Mouse (Mus musculus) NIH3T3 (cell line): ENCODE data around the gene Prpf8.

Source experiments
- DNase-seq: peaks from one replicate; pipeline ENCODE4 v3.0.0-alpha.2; 2012; ENCODE audit warnings: low read depth

Gene Prpf8

DNA sequence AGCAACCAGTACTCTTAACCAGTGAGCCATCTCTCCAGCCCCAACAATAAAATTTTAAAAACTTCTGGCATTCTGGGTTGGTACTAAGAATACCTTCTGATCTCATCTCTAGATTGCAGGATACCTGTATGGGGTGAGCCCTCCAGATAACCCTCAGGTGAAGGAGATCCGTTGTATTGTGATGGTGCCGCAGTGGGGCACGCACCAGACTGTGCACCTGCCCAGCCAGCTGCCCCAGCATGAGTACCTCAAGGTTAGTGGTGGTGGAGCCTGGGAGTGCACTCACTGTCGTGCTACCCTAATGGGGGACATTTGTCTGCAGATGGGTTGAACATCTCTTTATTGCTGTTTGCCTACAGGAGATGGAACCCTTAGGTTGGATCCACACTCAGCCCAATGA lies 21.5 kb downstream of the Prpf8 start:
- DNase-seq = no peak

DNA sequence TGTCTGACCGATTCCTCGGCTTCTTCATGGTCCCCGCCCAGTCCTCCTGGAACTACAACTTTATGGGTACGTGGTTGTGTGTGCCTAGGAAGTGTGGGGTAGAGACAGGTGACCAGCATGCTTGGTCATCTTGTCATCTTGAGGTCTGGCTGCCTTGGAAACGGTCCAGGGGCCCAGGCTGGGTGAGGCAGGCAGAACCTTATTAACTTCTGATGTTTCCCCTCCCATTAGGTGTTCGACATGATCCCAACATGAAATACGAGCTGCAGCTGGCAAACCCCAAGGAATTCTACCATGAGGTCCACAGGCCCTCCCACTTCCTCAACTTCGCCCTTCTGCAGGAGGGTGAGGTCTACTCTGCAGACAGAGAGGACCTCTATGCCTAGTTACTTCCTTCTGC lies 22.3 kb downstream of the Prpf8 start:
- DNase-seq = peak; percentile 10

DNA sequence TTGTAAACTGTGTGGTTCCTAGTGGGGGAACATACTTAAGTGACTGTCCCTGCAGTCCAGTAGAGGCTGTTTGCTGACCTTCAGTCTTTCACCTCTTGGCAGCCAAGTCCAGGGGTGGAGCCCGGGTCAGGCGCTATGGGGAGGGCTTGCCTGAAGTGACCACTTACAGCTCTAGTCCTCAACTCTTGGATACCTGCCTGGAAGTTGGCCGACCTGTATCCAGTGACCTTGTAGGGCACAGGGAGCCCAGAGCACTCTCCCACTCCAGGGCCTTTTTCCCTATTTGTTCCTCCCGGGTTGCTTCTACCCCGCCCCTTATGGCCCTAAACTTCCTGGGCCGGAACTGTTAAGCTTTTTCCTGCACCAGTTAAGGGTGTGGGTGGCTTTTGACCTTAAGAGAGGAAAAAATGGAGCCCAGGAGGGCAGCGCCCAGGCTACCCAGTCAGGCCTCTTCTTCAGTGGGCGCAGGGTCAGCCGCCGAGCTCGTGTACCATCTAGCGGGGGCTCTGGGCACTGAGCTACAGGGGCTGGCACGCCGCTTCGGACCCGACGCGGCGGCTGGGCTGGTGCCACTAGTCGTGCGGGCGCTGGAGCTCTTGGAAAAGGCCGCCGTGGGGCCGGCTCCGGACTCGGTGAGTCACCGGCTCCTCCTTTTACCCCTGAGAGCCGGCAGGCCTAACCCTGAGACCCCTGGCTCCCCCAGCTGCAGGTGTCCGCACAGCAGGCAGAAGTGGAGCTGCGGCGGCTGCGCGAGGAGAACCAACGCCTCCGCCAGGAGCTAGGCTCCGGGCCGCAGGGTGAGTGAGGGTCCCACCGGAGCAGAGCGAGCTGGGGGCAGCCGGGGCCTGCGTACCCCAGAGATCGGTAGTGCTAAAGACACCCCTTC lies 23.4 kb downstream of the Prpf8 start, which contains the start of gene Rilp:
Gene Rilp (plus strand): TSS at position 354 of the 886 bp plus-strand sequence.
- no peak for DNase-seq

DNA sequence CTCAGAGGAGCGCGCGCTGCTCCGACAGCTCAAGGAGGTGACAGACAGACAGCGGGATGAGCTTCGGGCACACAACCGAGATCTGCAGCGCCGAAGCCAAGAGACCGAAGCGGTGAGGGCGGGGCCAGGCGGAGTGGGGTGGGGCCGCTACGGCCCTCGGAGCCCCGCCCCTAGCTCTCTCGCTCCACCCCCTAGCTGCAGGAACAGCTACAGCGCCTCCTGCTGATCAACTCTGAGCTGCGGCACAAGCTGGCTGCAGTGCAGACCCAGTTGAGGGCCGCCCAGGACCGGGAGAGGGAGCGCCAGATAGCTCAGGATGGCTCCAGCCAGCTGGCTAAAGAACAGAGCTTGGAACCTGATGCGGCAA lies 24.0 kb downstream of the Prpf8 start:
- DNase-seq = peak; percentile 36

DNA sequence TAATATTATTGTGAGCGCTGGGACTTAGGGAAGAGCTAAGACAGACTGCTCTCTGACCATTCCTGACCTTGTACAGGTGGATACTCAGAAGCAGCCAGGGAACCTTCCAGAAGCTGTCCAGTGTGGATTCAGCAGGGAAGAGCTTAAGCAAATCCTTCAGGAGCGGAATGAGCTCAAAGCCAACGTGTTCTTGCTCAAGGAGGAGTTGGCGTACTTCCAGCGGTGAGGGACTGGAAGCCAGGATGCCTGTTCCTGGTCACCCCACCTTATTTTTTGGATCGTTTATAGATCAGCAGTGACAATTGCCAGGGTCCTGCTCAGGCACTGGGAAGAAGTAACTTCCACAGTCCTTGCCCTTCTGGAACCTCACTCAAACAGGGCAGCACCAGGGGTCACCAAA lies 24.6 kb downstream of the Prpf8 start:
- DNase-seq = no peak

DNA sequence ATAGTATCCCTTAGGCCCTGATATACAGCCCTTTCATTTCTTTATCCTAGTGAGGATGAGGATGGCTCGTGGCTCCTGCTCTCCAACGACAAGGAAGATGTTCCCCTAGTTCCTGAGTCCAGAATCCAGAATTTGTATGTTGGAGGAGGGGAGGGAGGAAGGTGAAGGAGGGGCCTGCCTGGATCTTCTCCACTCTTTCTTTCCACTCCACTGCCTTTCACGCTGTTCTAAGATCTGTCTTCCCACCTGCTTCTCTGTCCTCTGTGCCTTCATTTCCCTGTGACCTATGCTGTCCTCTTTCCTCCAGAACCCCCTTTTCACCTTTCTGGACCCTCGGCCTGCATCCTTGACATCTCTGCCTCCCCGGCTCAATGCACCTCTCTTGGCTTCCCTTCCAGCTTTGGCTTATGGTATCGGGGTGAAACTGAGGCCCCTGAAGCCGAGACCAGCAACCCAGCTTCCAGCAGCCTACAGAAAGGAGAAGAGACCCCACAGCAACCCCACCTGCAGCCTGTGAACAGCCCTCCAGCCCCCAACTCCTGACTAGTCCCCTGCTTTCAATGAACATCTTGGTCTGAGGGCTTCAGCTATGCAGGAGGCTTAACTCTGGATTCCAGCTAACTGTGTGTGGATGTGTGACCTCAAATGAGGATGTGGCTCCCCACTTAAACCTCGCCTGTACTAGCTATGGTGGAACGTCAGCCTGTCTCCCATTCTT lies 25.8 kb downstream of the Prpf8 start:
- DNase-seq = no peak

DNA sequence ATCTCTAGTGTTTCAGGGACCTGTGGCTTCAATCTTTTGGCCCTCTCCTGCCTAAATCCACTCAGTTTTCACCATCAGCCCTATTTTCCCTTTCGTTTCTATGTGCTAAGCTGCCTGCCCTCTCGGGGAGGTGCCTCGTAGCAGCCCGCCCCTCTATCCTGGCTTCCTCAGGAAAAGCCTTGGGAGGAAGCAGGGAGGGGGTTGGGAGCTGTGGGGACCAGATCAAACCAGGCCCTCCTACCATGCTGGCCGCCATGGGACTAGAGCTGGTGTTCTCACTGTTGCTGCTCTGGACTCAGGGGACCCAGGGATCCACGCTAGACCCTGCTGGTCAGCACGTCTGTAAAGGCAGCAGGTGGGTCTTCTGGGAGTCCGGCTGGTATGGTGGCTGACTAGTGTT lies 26.7 kb downstream of the Prpf8 start, which contains the start of gene Scarf1:
Gene Scarf1 (plus strand): TSS at position 205 of the 400 bp plus-strand sequence.
- no peak for DNase-seq

DNA sequence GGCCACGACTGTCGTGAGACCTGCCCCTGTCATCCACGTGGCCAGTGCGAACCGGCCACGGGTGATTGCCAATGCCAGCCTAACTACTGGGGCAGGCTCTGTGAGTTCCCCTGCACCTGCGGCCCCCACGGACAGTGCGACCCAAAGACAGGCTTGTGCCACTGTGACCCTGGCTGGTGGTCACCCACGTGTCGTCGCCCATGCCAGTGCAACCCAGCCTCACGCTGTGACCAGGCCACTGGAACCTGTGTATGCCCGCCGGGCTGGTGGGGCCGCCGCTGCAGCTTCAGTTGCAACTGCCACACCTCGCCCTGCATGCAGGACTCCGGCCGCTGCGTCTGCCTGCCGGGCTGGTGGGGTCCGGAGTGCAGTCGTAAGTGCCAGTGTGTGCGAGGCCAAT lies 28.6 kb downstream of the Prpf8 start:
- no peak for DNase-seq

DNA sequence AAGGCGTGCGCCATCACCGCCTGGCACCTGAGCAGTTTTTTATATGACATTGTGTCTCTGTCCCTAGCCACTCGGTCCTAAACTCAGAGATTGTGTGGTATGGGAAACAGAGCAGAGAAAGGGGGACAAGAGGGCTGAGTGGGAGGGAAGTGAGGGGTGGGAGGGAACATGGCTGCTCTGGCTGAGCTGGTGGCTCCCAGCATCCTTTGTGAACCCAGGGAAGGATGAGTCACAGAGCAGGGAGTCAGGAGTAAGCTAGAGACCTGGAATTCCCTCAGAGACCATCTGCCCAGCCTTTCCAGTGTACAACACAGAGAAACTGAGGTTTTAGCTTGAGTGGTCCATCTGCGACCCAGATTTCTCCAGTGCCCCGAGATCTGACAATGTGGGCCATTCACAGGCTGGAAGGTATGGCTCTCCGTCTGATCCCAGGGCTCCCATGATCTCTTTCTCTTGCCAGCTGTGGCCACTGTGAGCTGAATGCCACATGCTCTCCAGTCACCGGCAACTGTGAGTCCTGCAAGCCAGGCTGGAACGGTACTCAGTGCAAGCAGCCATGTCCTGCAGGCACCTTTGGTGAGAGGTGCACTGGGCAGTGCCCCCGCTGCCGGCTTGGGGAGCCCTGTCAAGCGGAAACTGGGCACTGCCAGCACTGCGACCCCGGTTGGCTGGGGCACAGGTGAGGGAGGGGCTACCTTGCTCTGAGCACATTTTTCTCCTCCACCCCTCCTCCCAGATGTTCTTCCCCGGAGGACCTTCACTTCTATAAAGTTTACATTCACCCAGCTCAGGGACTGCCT lies 33.4 kb downstream of the Prpf8 start:
- DNase-seq = peak; percentile 25

DNA sequence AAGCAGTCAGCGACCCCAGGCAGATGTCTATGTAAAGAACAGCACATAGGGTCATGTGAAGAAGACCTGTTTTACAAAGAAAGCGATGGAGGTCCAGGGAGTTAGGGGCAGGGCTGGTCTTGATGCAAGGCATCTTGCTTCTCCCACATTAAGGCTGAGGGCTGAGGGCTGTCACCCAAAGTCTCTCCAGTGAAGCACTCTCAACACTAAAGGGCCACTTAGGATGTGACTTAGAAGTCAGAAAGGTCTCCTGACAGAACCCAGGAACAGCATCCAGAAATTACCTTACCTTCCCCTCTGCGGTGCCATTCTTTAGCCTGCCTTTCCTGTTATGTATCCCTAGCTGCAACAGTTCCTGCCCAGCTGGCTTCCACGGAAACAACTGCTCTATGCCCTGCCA lies 35.0 kb downstream of the Prpf8 start:
- no peak for DNase-seq

DNA sequence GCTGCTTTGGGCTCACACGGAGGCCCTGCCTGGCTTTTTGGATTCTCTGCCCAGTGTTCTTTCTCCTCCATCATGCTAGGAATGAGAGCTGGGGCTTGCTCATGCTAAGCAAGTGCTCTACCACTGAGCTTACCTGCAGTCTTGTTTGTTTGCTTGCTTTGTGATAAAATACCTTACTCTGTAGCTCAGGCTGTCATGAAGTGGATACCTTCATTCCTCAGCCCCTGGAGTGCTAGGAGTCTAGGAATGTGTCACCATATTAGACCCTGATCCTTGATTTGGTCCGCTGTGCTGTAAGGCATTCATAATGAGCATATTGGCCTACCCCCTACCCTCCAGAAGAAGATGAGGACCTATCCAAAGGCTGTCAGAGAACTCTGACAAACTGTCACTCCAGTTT lies 36.2 kb downstream of the Prpf8 start:
- no peak for DNase-seq

DNA sequence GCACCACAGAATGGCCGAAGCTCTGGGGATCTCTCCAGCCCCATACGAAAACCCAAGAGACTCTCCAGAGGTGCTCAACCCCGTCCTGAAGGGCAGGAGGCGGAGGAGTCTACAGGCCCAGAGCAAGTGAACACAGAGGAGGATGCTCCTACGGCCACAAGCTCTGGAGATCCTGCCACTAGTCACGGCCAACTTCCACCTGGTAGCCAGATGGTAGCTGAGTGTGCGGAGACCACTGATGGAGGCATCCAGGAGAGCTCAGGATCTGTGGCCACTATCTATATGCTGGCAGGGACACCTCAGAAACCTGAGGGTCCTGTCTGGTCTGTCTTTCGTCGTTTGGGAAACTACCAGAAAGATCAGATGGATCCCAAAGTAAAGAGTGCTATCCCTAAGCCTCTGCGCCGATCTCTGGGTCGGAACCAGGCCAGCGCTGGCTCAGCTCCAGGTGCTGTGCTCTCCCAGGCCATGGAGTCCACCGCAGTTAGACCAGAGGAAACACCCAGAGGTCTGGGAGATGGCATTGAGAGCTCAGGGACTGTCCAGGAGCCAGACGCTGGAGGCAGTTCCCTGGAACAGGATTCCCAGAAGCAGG lies 39.0 kb downstream of the Prpf8 start:
- DNase-seq = no peak

DNA sequence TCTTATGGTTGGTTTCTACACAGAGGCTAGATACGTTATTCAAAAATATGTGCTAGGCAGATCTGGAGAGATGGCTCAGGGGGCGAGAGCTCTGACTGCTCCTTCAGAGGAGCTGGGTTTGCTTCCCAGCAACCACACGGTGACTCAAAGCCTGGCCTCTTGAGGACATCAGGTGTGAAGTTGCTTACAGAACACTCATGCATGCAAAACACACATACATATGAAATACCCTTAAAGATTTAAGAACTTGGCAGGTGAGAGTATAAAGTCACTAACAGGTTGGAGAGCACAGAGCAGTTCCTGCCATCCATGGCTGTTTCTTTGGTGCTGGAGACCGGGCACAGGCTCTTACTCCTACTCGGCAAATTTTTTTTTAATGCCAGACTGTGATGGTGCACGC lies 40.3 kb downstream of the Prpf8 start:
- DNase-seq = no peak

DNA sequence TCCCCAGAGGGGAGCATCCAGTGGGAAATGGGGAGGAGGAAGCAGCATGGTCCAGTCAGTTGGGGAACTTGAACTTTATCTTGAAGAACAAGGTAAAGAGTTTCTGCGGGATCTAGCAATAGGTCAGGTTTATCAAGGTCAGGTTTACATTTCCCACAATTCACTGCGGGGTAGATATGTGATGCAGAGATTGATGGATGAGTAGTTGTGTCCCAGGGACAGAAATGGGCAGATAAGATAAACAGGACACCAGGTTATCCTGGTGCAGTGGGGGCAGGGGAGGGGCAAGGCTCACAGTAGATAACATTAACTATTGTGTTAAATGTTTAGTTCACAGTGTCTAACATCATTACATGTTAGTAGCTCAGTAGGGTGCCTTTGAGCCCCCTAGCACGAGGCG lies 43.2 kb downstream of the Prpf8 start:
- no peak for DNase-seq

DNA sequence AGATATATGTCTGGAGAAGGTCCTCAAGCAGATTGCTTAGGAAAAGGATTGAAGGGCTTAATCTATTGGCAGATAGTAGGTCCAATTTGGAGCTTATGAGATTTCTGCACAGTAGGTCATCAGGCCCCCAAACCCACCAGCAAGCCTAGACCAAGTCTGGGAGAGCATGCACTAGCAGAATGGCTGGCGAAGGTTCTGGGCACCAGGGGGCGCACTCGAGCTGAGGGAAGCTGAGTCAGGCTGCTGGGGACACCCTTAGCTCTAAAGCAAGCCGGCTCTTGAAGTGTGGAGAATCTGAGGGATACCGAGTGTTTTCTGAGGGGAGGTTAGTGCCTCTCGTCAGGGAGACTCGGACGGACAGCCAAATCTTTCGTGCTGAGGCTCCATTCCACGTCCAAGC lies 43.7 kb downstream of the Prpf8 start:
- DNase-seq = peak; percentile 93

DNA sequence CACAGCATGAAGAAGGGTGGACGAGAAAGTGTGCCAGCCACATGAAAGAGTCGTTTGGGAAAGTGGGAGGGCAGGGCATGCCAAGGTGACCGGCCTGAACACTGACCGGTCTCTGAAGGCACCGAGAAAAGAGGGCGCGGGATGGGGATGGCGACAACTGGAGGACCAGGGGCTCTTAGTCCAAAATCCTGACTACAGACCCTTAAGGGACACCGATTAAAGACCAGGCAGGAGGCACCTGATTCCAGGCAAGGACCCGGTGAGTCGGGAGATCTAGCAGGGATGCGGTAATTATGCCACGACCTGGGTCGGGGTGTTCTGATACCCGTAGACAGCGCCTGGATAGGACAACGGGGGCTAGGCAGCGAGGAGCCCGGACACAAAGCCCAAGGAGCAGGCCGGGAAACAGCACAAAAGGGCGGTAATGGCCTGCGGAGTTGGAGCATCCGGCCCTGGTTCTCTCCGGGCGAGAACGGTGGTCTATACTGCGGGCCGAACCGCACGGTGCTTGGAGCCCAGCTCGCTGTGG lies 44.3 kb downstream of the Prpf8 start:
- no peak for DNase-seq

DNA sequence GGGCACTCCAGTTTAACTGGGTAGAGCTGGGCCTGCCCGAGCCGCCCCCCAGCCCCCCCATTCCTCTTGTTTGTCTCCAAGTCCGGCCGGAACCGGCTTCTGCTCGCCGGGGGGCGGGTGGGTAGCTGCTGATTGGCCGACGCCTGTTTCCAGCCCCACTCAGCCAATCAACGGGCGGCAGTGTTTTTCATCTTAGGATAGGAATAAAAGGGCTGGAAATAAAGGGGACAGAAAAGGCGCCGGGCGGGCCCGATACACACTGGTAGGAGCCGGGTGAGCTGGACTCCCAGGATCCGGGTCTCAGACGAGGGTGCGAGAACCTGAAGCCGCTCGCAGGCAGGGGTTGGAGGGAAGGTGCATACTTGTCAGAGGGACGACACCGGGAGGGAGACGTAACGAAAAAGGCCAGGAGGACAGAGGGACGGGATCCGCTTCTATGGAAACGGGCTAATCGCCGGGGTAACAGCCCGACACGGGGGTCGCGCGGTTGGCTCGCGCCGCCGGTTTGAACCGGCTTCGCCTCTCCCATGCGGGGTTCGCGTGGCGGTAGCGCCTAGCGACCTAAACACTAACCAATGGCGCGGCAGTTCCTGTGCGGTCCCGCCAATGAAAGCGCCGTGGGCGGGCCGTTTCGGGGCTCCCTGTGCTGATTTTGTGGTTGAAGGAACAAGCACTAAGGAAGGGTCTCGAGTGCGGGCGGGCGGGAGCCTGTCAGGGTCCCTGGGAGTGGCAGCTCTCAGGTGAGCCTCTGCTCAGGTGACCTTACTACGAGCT lies 45.0 kb downstream of the Prpf8 start, which contains the start of gene Slc43a2:
Gene Slc43a2 (plus strand): TSS at position 226 of the 774 bp plus-strand sequence.
- DNase-seq = peak; percentile 94

DNA sequence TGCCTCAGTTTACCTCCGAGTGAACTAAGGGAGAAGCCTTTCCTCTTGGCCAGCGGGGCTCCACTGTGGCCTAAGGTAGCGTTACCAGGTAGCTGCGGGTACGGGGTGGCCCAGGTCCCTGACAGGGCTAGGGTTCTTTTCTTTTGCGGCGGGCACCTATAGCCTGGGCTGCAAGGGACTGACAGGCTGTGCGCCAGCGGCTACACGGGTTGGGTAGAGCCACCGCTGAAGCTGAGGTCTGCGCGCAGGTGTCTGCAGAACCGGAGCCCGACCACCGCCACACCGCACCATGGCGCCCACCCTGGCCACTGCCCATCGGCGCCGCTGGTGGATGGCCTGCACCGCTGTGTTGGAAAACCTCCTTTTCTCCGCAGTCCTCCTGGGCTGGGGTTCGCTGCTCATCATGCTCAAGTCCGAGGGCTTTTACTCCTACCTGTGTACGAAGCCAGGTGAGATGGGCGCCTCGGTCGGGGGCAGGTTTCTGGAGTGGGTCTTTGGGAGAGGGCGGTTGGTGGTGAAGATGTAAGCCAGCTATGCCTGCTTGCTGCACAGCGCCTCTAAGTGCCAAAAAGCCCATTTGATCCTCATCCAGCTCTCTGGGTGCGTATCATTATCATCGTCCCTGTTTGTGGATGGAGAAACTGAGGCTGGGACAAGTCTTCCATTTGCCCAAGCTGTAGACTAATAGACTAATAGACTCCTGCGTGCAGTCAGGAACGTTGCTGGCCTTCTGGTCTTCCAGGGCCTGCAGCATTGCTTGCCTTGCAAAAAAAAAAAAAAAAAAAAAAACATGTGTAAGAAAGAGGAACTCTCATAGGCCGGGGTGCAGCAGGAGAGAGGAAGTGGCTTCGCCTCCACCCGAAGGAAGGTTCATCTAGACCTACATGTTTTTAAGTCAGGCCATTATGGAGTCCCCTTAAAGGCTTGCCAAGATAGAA lies 46.0 kb downstream of the Prpf8 start:
- no peak for DNase-seq

DNA sequence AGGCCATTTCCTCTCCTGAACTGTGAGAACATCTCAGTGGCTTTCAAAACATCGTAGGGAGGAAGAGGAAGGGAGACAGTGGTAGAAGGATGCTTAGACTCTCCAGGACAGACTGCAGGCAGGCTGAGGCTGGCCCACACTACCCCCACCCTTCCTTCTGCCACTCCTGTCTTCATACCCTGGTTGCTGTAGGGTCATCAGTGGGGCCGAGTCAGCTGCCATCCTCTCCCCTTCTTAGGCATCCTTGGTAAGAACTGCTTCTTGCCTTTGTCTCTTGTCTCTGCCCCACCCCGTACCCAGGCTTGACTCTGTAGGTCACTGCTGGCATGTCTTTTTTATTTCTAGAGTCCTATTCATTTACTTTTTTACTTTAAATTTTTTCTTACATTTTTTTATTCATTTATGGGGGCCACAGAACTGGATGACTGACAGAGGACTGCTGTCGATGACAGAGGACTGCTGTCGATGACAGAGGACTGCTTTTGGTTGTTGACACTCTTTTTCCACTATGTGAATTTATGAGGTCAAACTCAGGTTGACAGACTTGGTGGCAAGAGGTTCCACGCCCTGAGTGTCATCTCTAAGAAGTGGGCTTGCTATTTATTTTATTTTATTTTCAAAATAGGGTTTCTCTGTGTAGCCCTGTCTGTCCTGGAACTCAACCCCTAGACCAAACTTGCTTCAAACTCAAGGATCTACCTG lies 46.8 kb downstream of the Prpf8 start:
- no peak for DNase-seq
